Mouse (Mus musculus): ENCODE measurements around the gene Dpt. TPM values are rescaled to one million over a fixed set of nuclear protein-coding genes. Genes with fewer than 3 reads are reported as not detected.
A peak's percentile ranks its signal among the peaks of the same experiment; 100 is the strongest.
"Not testable (repeated sequence)": the region's sequence is repeated elsewhere in the genome, so short reads cannot be mapped to it uniquely, and the experiment has no call there.

The Dpt gene
- polyA plus RNA-seq, 1 experiment from 2014 or later: 0.20 TPM

DNA sequence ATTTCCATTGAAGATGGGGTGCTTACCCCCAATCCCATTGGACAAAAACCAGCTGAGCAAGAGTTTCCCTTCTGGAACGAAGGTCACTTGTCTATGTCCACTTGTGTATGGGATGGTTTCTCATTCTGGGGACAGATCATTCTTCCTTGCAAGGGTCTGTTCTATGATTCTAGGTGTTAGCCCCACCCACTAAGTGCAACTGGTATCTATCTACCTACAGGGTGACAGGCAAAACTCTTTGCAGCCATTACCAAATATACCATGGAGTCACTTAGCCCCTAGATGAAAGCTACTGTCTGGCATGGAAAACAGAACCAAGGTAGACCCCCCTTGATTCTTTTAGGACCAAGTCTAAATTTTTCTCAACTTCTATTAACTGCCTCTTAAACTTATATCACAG is 24.9 kb downstream of the Dpt start:
- H3K4me2 ChIP-seq (ENCODE audit: low read depth, low read length): no peak overlapping the region
- no peaks in the 10 kb centered on the region for H3K27me3 ChIP-seq (ENCODE audit: control insufficient read depth, insufficient read depth, low read length)
- ATAC-seq (replicated peaks; ENCODE audit: insufficient number of reproducible peaks, low FRiP score, low TSS enrichment, low read depth) (no peak), DNase-seq (ENCODE audit: low spot score) (no peak)
- no peak overlapping the region for H3K4me3 ChIP-seq (ENCODE audit: low read depth, low read length)
- H3K27ac ChIP-seq (replicated peaks; ENCODE audit: low read depth, low read length): no peak overlapping the region
- no peaks in the 10 kb centered on the region for H3K36me3 ChIP-seq (replicated peaks; ENCODE audit: control insufficient read depth, insufficient read depth, low read depth, low read length)
- H3K4me1 ChIP-seq (ENCODE audit: control insufficient read depth, insufficient read depth, low read length): no peaks in the 10 kb centered on the region
- no peak overlapping the region for H3K9ac ChIP-seq (replicated peaks; ENCODE audit: low read length)
- H3K9me3 ChIP-seq (replicated peaks; ENCODE audit: control insufficient read depth, low read length): no peaks in the 10 kb centered on the region
- WGBS: 89% methylated on average over 1 of the region's 1 CpGs

DNA sequence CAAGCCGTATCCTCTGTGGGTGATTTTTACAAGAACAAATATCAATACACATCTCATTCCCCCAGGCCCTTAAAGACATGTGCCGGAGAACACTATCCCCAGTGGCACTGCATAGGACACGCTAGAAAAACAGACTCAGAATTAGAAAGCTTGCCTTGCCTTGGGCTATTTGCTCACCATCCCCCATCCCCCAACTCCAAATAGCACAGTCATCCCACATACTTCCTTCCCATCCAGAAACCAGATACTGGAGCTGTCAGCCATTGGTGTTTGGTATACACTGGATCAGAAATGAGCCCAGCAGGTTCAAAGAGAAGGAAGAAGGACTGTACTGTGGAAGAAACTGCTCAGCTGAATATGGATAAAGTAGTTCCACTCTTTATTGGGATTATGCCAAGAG is 25.4 kb downstream of the Dpt start:
- Histone ChIP-seq H3K36me3 (replicated peaks; ENCODE audit: control insufficient read depth, insufficient read depth, low read depth, low read length) (no peaks in the 10 kb centered on the region), H3K27ac (replicated peaks; ENCODE audit: low read depth, low read length) (no peak overlapping the region), H3K4me2 (ENCODE audit: low read depth, low read length) (no peak overlapping the region), H3K4me3 (ENCODE audit: low read depth, low read length) (no peak overlapping the region), H3K27me3 (ENCODE audit: control insufficient read depth, insufficient read depth, low read length) (no peaks in the 10 kb centered on the region), H3K9me3 (replicated peaks; ENCODE audit: control insufficient read depth, low read length) (no peaks in the 10 kb centered on the region), H3K4me1 (ENCODE audit: control insufficient read depth, insufficient read depth, low read length) (no peaks in the 10 kb centered on the region), H3K9ac (replicated peaks; ENCODE audit: low read length) (no peak overlapping the region)
- 28% methylated on average over 3 of the region's 3 CpGs for WGBS
- ATAC-seq (replicated peaks; ENCODE audit: insufficient number of reproducible peaks, low FRiP score, low TSS enrichment, low read depth): no peak
- DNase-seq (ENCODE audit: low spot score): peak; percentile 36

DNA sequence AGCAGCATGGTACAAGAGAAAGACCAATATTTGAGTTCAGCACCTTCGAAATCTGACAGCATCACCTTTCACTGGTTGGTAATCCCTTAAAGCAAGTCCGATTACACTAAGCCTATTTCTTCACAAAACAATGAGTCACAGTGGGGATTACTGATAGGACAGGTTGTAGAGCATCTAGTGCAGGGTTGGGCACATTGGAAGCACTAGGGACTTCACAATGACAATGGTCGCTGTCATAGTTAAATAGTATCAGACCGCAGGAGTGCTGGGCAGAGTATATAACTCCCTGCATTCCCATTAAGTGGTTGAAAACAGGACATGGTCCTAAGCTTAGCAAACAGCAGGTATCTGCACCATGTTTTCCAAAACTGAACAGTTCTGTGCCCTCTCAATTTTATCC is 25.8 kb downstream of the Dpt start:
- Histone ChIP-seq H3K27me3 (ENCODE audit: control insufficient read depth, insufficient read depth, low read length) (no peaks in the 10 kb centered on the region), H3K36me3 (replicated peaks; ENCODE audit: control insufficient read depth, insufficient read depth, low read depth, low read length) (no peaks in the 10 kb centered on the region), H3K9me3 (replicated peaks; ENCODE audit: control insufficient read depth, low read length) (no peaks in the 10 kb centered on the region), H3K9ac (replicated peaks; ENCODE audit: low read length) (no peak overlapping the region), H3K4me3 (ENCODE audit: low read depth, low read length) (no peak overlapping the region), H3K4me1 (ENCODE audit: control insufficient read depth, insufficient read depth, low read length) (no peaks in the 10 kb centered on the region), H3K4me2 (ENCODE audit: low read depth, low read length) (no peak overlapping the region), H3K27ac (replicated peaks; ENCODE audit: low read depth, low read length) (no peak overlapping the region)
- DNase-seq (ENCODE audit: low spot score) (no peak), ATAC-seq (replicated peaks; ENCODE audit: insufficient number of reproducible peaks, low FRiP score, low TSS enrichment, low read depth) (no peak)
- WGBS: 68% methylated on average over 4 of the region's 4 CpGs

DNA sequence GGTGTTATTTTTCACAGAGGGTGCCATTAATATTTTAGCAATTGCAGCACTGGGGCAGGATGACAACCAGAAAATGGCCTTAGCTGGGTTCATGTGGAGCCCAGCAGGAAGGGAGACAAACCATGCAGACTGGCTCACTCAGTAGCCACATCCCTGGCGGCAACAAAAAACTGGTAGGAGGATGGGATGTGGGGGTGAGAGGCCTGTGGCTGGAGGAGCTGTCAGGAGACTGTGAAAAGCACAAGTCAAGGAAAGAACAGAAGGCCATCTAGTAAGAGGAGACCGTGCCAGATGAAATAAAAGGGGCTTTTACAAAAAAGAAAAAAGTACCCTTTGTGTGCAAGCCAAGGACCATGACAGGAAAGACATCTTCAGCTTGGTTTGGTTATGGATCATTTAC is 28.5 kb downstream of the Dpt start:
- H3K9me3 ChIP-seq (replicated peaks; ENCODE audit: control insufficient read depth, low read length): no peaks in the 10 kb centered on the region
- ATAC-seq (replicated peaks; ENCODE audit: insufficient number of reproducible peaks, low FRiP score, low TSS enrichment, low read depth): no peak
- no peak overlapping the region for H3K4me2 ChIP-seq (ENCODE audit: low read depth, low read length)
- no peaks in the 10 kb centered on the region for H3K4me1 ChIP-seq (ENCODE audit: control insufficient read depth, insufficient read depth, low read length)
- H3K9ac ChIP-seq (replicated peaks; ENCODE audit: low read length): no peak overlapping the region
- no peaks in the 10 kb centered on the region for H3K36me3 ChIP-seq (replicated peaks; ENCODE audit: control insufficient read depth, insufficient read depth, low read depth, low read length)
- no peak overlapping the region for H3K4me3 ChIP-seq (ENCODE audit: low read depth, low read length)
- 23% methylated on average over 2 of the region's 2 CpGs for WGBS
- no peak for DNase-seq (ENCODE audit: low spot score)
- no peak overlapping the region for H3K27ac ChIP-seq (replicated peaks; ENCODE audit: low read depth, low read length)
- H3K27me3 ChIP-seq (ENCODE audit: control insufficient read depth, insufficient read depth, low read length): no peaks in the 10 kb centered on the region

DNA sequence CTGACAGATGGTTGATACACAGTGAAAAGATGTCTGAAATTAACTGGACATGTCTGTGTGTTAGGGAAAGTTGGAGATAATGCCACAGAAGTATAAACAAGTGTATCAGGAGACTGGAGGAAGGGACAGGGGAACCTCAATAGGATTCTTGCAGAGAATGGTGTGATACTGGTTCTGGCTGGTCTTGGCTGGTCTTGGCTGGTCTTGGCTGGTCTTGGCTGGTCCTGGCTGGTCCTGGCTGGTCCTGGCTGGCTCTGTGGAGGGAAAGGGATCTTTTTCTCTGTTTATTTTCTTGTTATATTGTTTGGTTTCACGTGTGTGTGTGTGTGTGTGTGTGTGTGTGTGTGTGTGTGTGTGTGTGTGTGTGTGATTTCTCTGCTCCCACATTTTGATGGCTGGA is 33.4 kb downstream of the Dpt start:
- WGBS: 42% methylated on average over 1 of the region's 1 CpGs
- Histone ChIP-seq H3K4me2 (ENCODE audit: low read depth, low read length) (no peak overlapping the region), H3K9ac (replicated peaks; ENCODE audit: low read length) (no peak overlapping the region), H3K9me3 (replicated peaks; ENCODE audit: control insufficient read depth, low read length) (no peaks in the 10 kb centered on the region), H3K4me3 (ENCODE audit: low read depth, low read length) (no peak overlapping the region), H3K36me3 (replicated peaks; ENCODE audit: control insufficient read depth, insufficient read depth, low read depth, low read length) (no peaks in the 10 kb centered on the region), H3K4me1 (ENCODE audit: control insufficient read depth, insufficient read depth, low read length) (no peaks in the 10 kb centered on the region), H3K27ac (replicated peaks; ENCODE audit: low read depth, low read length) (no peak overlapping the region), H3K27me3 (ENCODE audit: control insufficient read depth, insufficient read depth, low read length) (no peaks in the 10 kb centered on the region)
- no peak for ATAC-seq (replicated peaks; ENCODE audit: insufficient number of reproducible peaks, low FRiP score, low TSS enrichment, low read depth)
- DNase-seq (ENCODE audit: low spot score): no peak

DNA sequence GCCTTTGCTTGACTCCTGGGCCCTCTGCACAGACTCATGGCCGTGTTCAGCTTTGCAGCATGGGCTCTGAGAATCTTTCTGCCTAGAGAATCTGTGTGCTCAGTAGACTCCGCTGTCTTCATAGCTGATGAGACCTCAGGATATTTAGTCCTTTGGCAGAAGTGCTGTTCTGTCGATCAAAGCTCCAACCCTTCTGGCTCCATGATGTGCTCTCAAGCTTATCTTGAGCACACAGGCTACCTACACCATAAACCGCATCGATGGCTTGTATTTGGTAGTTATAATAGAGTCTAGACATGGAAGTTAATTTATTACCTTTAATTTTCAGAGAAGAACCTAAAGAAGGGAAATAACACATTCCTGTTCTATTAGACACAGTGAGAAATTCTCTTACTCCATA is 36.0 kb downstream of the Dpt start:
- no peak overlapping the region for H3K9ac ChIP-seq (replicated peaks; ENCODE audit: low read length)
- H3K4me3 ChIP-seq (ENCODE audit: low read depth, low read length): no peak overlapping the region
- no peaks in the 10 kb centered on the region for H3K27me3 ChIP-seq (ENCODE audit: control insufficient read depth, insufficient read depth, low read length)
- H3K36me3 ChIP-seq (replicated peaks; ENCODE audit: control insufficient read depth, insufficient read depth, low read depth, low read length): no peaks in the 10 kb centered on the region
- no peaks in the 10 kb centered on the region for H3K9me3 ChIP-seq (replicated peaks; ENCODE audit: control insufficient read depth, low read length)
- DNase-seq (ENCODE audit: low spot score) (no peak), ATAC-seq (replicated peaks; ENCODE audit: insufficient number of reproducible peaks, low FRiP score, low TSS enrichment, low read depth) (no peak)
- no peak overlapping the region for H3K27ac ChIP-seq (replicated peaks; ENCODE audit: low read depth, low read length)
- no peaks in the 10 kb centered on the region for H3K4me1 ChIP-seq (ENCODE audit: control insufficient read depth, insufficient read depth, low read length)
- no peak overlapping the region for H3K4me2 ChIP-seq (ENCODE audit: low read depth, low read length)
- WGBS: 91% methylated on average over 5 of the region's 5 CpGs

DNA sequence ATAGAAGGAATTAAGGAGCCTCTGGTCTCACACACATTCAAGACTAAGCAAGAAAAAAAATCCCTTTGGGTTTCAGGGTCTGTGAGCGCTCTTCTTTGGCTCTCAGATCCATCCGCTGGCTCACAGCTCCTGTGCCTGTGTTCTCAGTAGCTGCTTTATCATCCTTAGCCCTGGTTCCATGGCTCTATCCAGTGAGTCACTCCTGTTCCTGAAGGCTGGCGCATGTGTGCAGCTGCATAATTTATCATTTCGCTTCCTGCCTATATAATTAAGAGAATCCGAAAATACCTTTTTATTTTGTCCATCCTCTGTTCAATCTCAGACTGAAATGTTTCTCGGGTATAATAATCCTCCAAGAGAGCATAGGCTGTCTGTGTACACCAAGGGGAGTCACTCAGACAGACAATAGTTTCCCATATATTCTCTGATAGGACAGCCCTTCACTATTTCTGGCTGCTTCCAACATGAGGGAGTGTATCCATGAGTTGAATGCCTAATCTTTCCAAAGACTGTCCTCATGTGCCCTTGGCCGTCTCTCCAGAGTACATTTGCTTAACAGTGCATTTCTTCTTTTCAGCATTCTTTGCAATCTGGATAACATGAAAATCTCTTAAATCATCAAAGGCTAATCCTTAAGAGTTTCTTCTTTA is 52.3 kb downstream of the Dpt start:
- Histone ChIP-seq H3K9me3 (replicated peaks; ENCODE audit: control insufficient read depth, low read length) (no peaks in the 10 kb centered on the region), H3K4me3 (ENCODE audit: low read depth, low read length) (no peak overlapping the region), H3K27ac (replicated peaks; ENCODE audit: low read depth, low read length) (no peak overlapping the region), H3K4me1 (ENCODE audit: control insufficient read depth, insufficient read depth, low read length) (no peaks in the 10 kb centered on the region), H3K9ac (replicated peaks; ENCODE audit: low read length) (no peak overlapping the region), H3K4me2 (ENCODE audit: low read depth, low read length) (no peak overlapping the region), H3K27me3 (ENCODE audit: control insufficient read depth, insufficient read depth, low read length) (no peaks in the 10 kb centered on the region), H3K36me3 (replicated peaks; ENCODE audit: control insufficient read depth, insufficient read depth, low read depth, low read length) (no peaks in the 10 kb centered on the region)
- 91% methylated on average over 7 of the region's 7 CpGs for WGBS
- no peak for DNase-seq (ENCODE audit: low spot score)
- ATAC-seq (replicated peaks; ENCODE audit: insufficient number of reproducible peaks, low FRiP score, low TSS enrichment, low read depth): no peak

DNA sequence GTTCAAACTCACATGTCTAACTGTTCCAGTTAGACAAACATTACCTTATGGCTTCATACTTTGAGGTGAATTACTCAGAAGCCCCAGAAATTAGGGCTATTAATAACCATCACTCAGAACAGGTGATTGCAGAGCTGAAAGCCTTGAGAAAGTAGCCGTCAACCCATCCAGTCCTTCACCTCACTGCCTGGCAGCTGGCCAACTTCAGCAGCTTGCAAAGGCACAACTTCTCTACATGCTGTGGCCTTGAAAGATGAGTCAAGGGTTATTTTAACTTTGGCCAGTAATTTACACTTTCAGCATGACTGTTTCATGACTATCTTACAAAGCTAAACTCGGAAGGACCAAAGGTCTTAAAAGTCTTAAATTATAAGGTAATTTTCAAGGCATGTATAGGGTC is 59.3 kb downstream of the Dpt start:
- not testable (repeated sequence) for H3K27me3 ChIP-seq (ENCODE audit: control insufficient read depth, insufficient read depth, low read length); H3K27ac ChIP-seq (replicated peaks; ENCODE audit: low read depth, low read length); H3K9me3 ChIP-seq (replicated peaks; ENCODE audit: control insufficient read depth, low read length); ATAC-seq (replicated peaks; ENCODE audit: insufficient number of reproducible peaks, low FRiP score, low TSS enrichment, low read depth); H3K4me2 ChIP-seq (ENCODE audit: low read depth, low read length); H3K4me3 ChIP-seq (ENCODE audit: low read depth, low read length); H3K4me1 ChIP-seq (ENCODE audit: control insufficient read depth, insufficient read depth, low read length); H3K36me3 ChIP-seq (replicated peaks; ENCODE audit: control insufficient read depth, insufficient read depth, low read depth, low read length); H3K9ac ChIP-seq (replicated peaks; ENCODE audit: low read length); DNase-seq (ENCODE audit: low spot score)
- WGBS: 72% methylated on average over 2 of the region's 2 CpGs
